9 mouse cellular contexts compared by ENCODE assay signal in genomic region chr5:133106691-133107354, GRCm38 (mm10).
DNase-seq lines count a peak whose midpoint lies in the region; ATAC-seq lines count a peak whose summit lies in the region.
"Had no signal": no experiment of that assay in that cellular context is flagged by ENCODE, and none has a peak within 500 bp of the region (broad histone marks: within the 10 kb centered on the region; RNA-seq: fewer than 3 reads in every experiment).

No protein-coding gene starts in this region.

- no peak overlapping the region for H3K4me3 ChIP-seq in heart, embryonic 14.5 days (ENCODE audit: control insufficient read depth in 1 of 2, insufficient read depth in 1 of 2, low read depth in 1 of 2, low read length in 2 of 2)
- no peak overlapping the region for H3K4me3 ChIP-seq in midbrain, embryonic 16.5 days (ENCODE audit: low read depth, low read length)
- H3K4me3 ChIP-seq: erythroblast, embryonic 14.5 days had no signal

- H3K27me3 ChIP-seq in heart, embryonic 14.5 days (ENCODE audit: control insufficient read depth, insufficient read depth, low read length): no peaks in the 10 kb centered on the region
- H3K27me3 ChIP-seq in midbrain, embryonic 16.5 days (ENCODE audit: control insufficient read depth, insufficient read depth, low read depth, low read length): no peaks in the 10 kb centered on the region

- H3K4me2 ChIP-seq in heart, embryonic 14.5 days (ENCODE audit: low read length): peak overlapping the region; percentile 26; the same call in 1 of the 2 replicates
- H3K4me2 ChIP-seq in midbrain, embryonic 16.5 days (ENCODE audit: low read length): no peak overlapping the region

- 36% methylated on average over 8 of the region's 8 CpGs for WGBS in heart, embryonic 14.5 days
- WGBS in midbrain, embryonic 16.5 days: 16% methylated on average over 8 of the region's 8 CpGs

- H3K27ac ChIP-seq in heart, embryonic 14.5 days (replicated peaks in 1 of 2; ENCODE audit: control insufficient read depth in 1 of 2, insufficient read depth in 1 of 2, low read depth in 2 of 2, low read length in 2 of 2): no peak overlapping the region
- H3K27ac ChIP-seq in midbrain, embryonic 16.5 days (ENCODE audit: low read length): no peak overlapping the region; the same call in 1 of the 2 replicates

- H3K9ac ChIP-seq in heart, embryonic 14.5 days (ENCODE audit: low read length): no peak overlapping the region
- no peak overlapping the region for H3K9ac ChIP-seq in midbrain, embryonic 16.5 days (ENCODE audit: low read depth, low read length)

- DNase-seq in layer of hippocampus, adult 11-12 months (ENCODE audit: low spot score): peak; percentile 12
- no peak for DNase-seq in layer of hippocampus, adult 9-10 months (ENCODE audit: low spot score)
- peak; percentile 65 for DNase-seq in embryo, embryonic 10.5 days (ENCODE audit: low spot score)
- peak; percentile 8 to 23 for DNase-seq in layer of hippocampus, postnatal 36 days
- no peak for DNase-seq in B cell, adult 2 months

- no peak for ATAC-seq in heart, embryonic 14.5 days (ENCODE audit: insufficient number of reproducible peaks, insufficient read depth, low FRiP score, low read depth)
- ATAC-seq in midbrain, embryonic 16.5 days: peak; percentile 71; the same call in 1 of the 2 replicates
- no peak for ATAC-seq in megakaryocyte progenitor cell, adult 5-6 weeks (replicated peaks; ENCODE audit: poor library complexity)

- no peaks in the 10 kb centered on the region for H3K36me3 ChIP-seq in heart, embryonic 14.5 days (ENCODE audit: control insufficient read depth, insufficient read depth, low read length)
- H3K36me3 ChIP-seq in midbrain, embryonic 16.5 days (ENCODE audit: control insufficient read depth, insufficient read depth, low read length): no peaks in the 10 kb centered on the region

- H3K9me3 ChIP-seq in heart, embryonic 14.5 days (ENCODE audit: control insufficient read depth, low read length): no peaks in the 10 kb centered on the region
- no peaks in the 10 kb centered on the region for H3K9me3 ChIP-seq in midbrain, embryonic 16.5 days (replicated peaks; ENCODE audit: control insufficient read depth, low read length, poor library complexity, severe bottlenecking)

- peaks cover 0 to 5% of the 10 kb centered on the region in 2 experiments; a peak in 1 of 4 replicates for H3K4me1 ChIP-seq in heart, embryonic 14.5 days (ENCODE audit: control insufficient read depth in 2 of 2, insufficient read depth in 2 of 2, low read length in 2 of 2)
- H3K4me1 ChIP-seq in midbrain, embryonic 16.5 days (ENCODE audit: control insufficient read depth, insufficient read depth, low read length): peaks cover 4% of the 10 kb centered on the region; the same call in 1 of the 2 replicates

Comparison
In these comparisons a context has a peak if more than half of its experiments do, and no peak if none do; other contexts are left out.
1. DNase-seq: peak in layer of hippocampus, adult 11-12 months (single experiment), embryo, embryonic 10.5 days (single experiment) and layer of hippocampus, postnatal 36 days (2 of 2); none in layer of hippocampus, adult 9-10 months (single experiment) and B cell, adult 2 months (0 of 2).